Mouse (Mus musculus) CH12.LX (cell line): ENCODE measurements around the gene Rps27l. TPM values are rescaled to one million over a fixed set of nuclear protein-coding genes. Genes with fewer than 3 reads are reported as not detected.

ENCODE experiments used
- DNase-seq: peaks from one replicate; pipeline ENCODE4 v3.0.0-alpha.2; 2013; ENCODE audit errors: extremely low read depth
- H3K27ac ChIP-seq: 2 replicates; pipeline ENCODE4 v1.5.1; 2012; ENCODE audit warnings: low read depth, mild to moderate bottlenecking, control low read depth, moderate library complexity; ENCODE audit not compliant: insufficient read depth
- H3K27me3 ChIP-seq: replicated peaks from 2 replicates; pipeline ENCODE3; 2012; ENCODE audit warnings: inconsistent platforms
- H3K36me3 ChIP-seq, 2 experiments: replicated peaks in 1 of 2; 2 replicates each; pipeline versions ENCODE3 to v1.6.1; 2012; ENCODE audit warnings: inconsistent platforms in 1 of 2, low read length in 1 of 2, mild to moderate bottlenecking in 1 of 2, mixed read lengths in 1 of 2, moderate library complexity in 1 of 2; ENCODE audit not compliant: control insufficient read depth in 1 of 2, insufficient read depth in 1 of 2
- H3K4me1 ChIP-seq, 2 experiments: 2 replicates each; pipeline ENCODE4 v1.6.1; 2012; ENCODE audit warnings: inconsistent platforms in 1 of 2, moderate library complexity in 1 of 2; ENCODE audit not compliant: insufficient read depth in 2 of 2, control insufficient read depth in 1 of 2
- H3K4me2 ChIP-seq: 2 replicates; pipeline ENCODE4 v1.6.1; 2012; ENCODE audit warnings: low read depth, mild to moderate bottlenecking, control low read depth; ENCODE audit not compliant: poor library complexity, insufficient read depth, severe bottlenecking
- H3K4me3 ChIP-seq, 3 experiments: fragments of 150-350 bp in 1 of 3; sonication (generic) in 1 of 3; replicated peaks in 1 of 3; 2 replicates each; pipeline versions ENCODE3 to v1.5.1; 2011 to 2012; ENCODE audit warnings: low read depth in 2 of 3, low read length in 2 of 3, mild to moderate bottlenecking in 2 of 3, moderate library complexity in 2 of 3, control low read depth in 1 of 3, improper control_type of control experiment in 1 of 3, inconsistent platforms in 1 of 3, mixed read lengths in 1 of 3; ENCODE audit not compliant: poor library complexity in 1 of 3
- H3K79me2 ChIP-seq: replicated peaks from 2 replicates; pipeline ENCODE4 v1.6.1; 2012; ENCODE audit warnings: mild to moderate bottlenecking, moderate library complexity; ENCODE audit not compliant: control insufficient read depth, poor library complexity, insufficient read depth, severe bottlenecking; ENCODE audit errors: extremely low read depth
- H3K9ac ChIP-seq: 2 replicates; pipeline ENCODE4 v1.6.1; 2012; ENCODE audit warnings: low read depth, mild to moderate bottlenecking, control low read depth, moderate library complexity; ENCODE audit not compliant: insufficient read depth
- H3K9me3 ChIP-seq: replicated peaks from 2 replicates; pipeline ENCODE3; 2012; ENCODE audit warnings: low read length, inconsistent platforms, mixed read lengths
- EP300 ChIP-seq: IDR thresholded peaks from 2 replicates; pipeline ENCODE4 v1.6.1; 2011; ENCODE audit warnings: low read length, improper control_type of control experiment
- ETS1 ChIP-seq: conservative IDR thresholded peaks from 2 replicates; pipeline ENCODE4 v1.6.1; 2012; ENCODE audit warnings: low read depth, mild to moderate bottlenecking, inconsistent platforms, low read length, improper control_type of control experiment, moderate library complexity
- HCFC1 ChIP-seq: IDR thresholded peaks from 2 replicates; pipeline ENCODE4 v1.6.1; 2012; ENCODE audit warnings: low read depth, mild to moderate bottlenecking, inconsistent platforms, low read length, improper control_type of control experiment
- KAT2A ChIP-seq: IDR thresholded peaks from 2 replicates; pipeline ENCODE4 v1.6.1; 2012; ENCODE audit warnings: low read length, improper control_type of control experiment, inconsistent platforms; ENCODE audit not compliant: insufficient replicate concordance
- MAX ChIP-seq: IDR thresholded peaks from 2 replicates; pipeline ENCODE4 v1.6.1; 2011; ENCODE audit warnings: low read length, improper control_type of control experiment
- MAZ ChIP-seq: IDR thresholded peaks from 2 replicates; pipeline ENCODE4 v1.6.1; 2012; ENCODE audit warnings: low read depth, mild to moderate bottlenecking, inconsistent platforms, low read length, improper control_type of control experiment, moderate library complexity
- MXI1 ChIP-seq: IDR thresholded peaks from 2 replicates; pipeline ENCODE4 v1.6.1; 2011; ENCODE audit warnings: mild to moderate bottlenecking, low read depth, low read length, improper control_type of control experiment
- NELFE ChIP-seq: IDR thresholded peaks from 2 replicates; pipeline ENCODE4 v1.6.1; 2011; ENCODE audit warnings: low read depth, low read length, improper control_type of control experiment
- NRF1 ChIP-seq: IDR thresholded peaks from 2 replicates; pipeline ENCODE4 v1.6.1; 2014; ENCODE audit warnings: low read depth, mild to moderate bottlenecking, inconsistent platforms, low read length, improper control_type of control experiment, moderate library complexity
- PAX5 ChIP-seq: IDR thresholded peaks from 2 replicates; pipeline ENCODE4 v1.6.1; 2012; ENCODE audit warnings: low read length, inconsistent platforms, mixed read lengths
- POLR2A ChIP-seq: IDR thresholded peaks from 2 replicates; pipeline ENCODE4 v1.6.1; 2011; ENCODE audit warnings: low read depth, mild to moderate bottlenecking, improper control_type of control experiment, low read length
- POLR2AphosphoS2 ChIP-seq: IDR thresholded peaks from 2 replicates; pipeline ENCODE4 v1.6.1; 2011; ENCODE audit warnings: low read depth, low read length, improper control_type of control experiment
- RAD21 ChIP-seq: IDR thresholded peaks from 2 replicates; pipeline ENCODE4 v1.6.1; 2011; ENCODE audit warnings: low read depth, mild to moderate bottlenecking, low read length, improper control_type of control experiment, moderate library complexity
- SIN3A ChIP-seq: IDR thresholded peaks from 2 replicates; pipeline ENCODE4 v1.6.1; 2012; ENCODE audit warnings: low read length, improper control_type of control experiment, inconsistent platforms
- TCF12 ChIP-seq: IDR thresholded peaks from 2 replicates; pipeline ENCODE4 v1.6.1; 2014; ENCODE audit warnings: low read depth, mild to moderate bottlenecking, inconsistent platforms, low read length, improper control_type of control experiment
- USF1 ChIP-seq: IDR thresholded peaks from 2 replicates; pipeline ENCODE4 v1.6.1; 2014; ENCODE audit warnings: low read depth, mild to moderate bottlenecking, inconsistent platforms, low read length, improper control_type of control experiment
- USF2 ChIP-seq: conservative IDR thresholded peaks from 2 replicates; pipeline ENCODE4 v1.6.1; 2011; ENCODE audit warnings: low read depth, low read length, improper control_type of control experiment
- ZC3H11A ChIP-seq: IDR thresholded peaks from 2 replicates; pipeline ENCODE4 v1.6.1; 2012; ENCODE audit warnings: low read depth, mild to moderate bottlenecking, inconsistent platforms, low read length, improper control_type of control experiment
- dilution Hi-C: fragments of 300-500 bp; cut with MboI; formaldehyde crosslinking; loops from 2 replicates; pipeline ENCODE4 v1.14.3; 2020; ENCODE audit warnings: low sequenced_read_pairs; ENCODE audit not compliant: extremely low pct_unique_long_range_greater_than_20kb, extremely low pct_ligation_motif_present
- in situ Hi-C: fragments of 300-500 bp; cut with MboI; formaldehyde crosslinking; loops from 3 replicates; pipeline ENCODE4 v1.14.3; 2019; ENCODE audit warnings: low sequenced_read_pairs, low pct_ligation_motif_present, low pct_unique_long_range_greater_than_20kb, mixed read lengths
- polyA plus RNA-seq: library from polyadenylated mRNA; unstranded; fragments of >175 nt; gene quantifications from 2 replicates; pipeline ENCODE4 v1.2.1, GENCODE M21; 2012; ENCODE audit warnings: low read depth; ENCODE audit not compliant: insufficient read length
- total RNA-seq, 2 experiments: library from RNA; depleted of rRNA; stranded (reverse); fragments of 300-350 nt in 1 of 2; fragments of >200 nt in 1 of 2; gene quantifications; 2 replicates each; pipeline ENCODE4 v1.2.3; 2012 to 2014

Rps27l gene
- total and polyA plus RNA-seq, 3 experiments, result 593 to 1,755 (median 694) TPM

DNA sequence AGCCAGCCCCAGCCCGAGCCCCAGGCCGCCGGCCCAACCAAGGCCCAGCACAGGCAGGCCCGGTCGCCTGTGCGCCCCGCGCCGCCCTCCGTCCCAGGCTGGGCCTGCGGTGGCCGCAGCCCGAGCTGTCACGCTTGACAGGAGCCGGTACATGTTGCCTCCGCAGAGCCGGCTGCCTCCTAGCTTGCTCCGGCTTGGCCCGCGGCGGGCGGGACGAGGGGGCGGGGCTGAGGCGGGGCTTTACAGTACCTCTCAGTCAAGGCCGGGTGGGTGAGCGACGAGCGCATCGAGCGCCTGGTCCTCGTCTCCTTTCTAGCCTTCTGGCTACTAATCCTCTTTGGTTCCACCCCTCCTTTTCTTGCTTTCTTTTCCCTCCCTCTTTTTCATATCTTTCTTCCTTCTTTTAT is 29.4 kb downstream of the Rps27l start, which contains the start of gene Lactb:
Lactb (minus strand) TSS at position 246 of the 407 bp plus-strand sequence.
- H3K9ac ChIP-seq, result peak within 1 kb of the TSS; percentile 79
- H3K79me2 ChIP-seq, result no peaks in the 10 kb centered on the region
- in situ Hi-C loops, result loop anchor here (25.0 kb wide), 1 partner anchor 463 kb away; the partner anchor contains the start of gene Fbxl22
- peaks cover 11 to 51% of the 10 kb centered on the region in 2 experiments for H3K4me1 ChIP-seq
- H3K36me3 ChIP-seq, result peaks cover 3 to 23% of the 10 kb centered on the region in 2 experiments
- dilution Hi-C loops, result no loop called here
- TF ChIP-seq ZC3H11A, result no peak
- TF ChIP-seq NELFE, result peak; percentile 72; the same call in 1 of the 2 replicates
- TF ChIP-seq POLR2A, result peak; percentile 31; the same call in 1 of the 2 replicates
- TF ChIP-seq SIN3A, result peak; percentile 97
- TF ChIP-seq MXI1, result peak; percentile 65; the same call in 1 of the 2 replicates
- TF ChIP-seq MAZ, result peak; percentile 68; the same call in 1 of the 2 replicates
- no peak for TF ChIP-seq USF2
- TF ChIP-seq TCF12, result 0 out of 2 replicates have a peak, but pooled peaks have one; percentile 15
- TF ChIP-seq PAX5, result no peak
- TF ChIP-seq MAX, result peak; percentile 33; the same call in 1 of the 2 replicates
- no peak for TF ChIP-seq USF1
- TF ChIP-seq HCFC1, result peak; percentile 69
- 0 out of 2 replicates have a peak, but pooled peaks have one; percentile 6 for TF ChIP-seq KAT2A
- peak; percentile 87 for DNase-seq
- H3K27ac ChIP-seq, result peak within 1 kb of the TSS; percentile 87
- H3K4me2 ChIP-seq, result peak within 1 kb of the TSS; percentile 77
- H3K9me3 ChIP-seq, result no peaks in the 10 kb centered on the region
- H3K27me3 ChIP-seq, result no peaks in the 10 kb centered on the region
- H3K4me3 ChIP-seq, result peak within 1 kb of the TSS; percentile 71 to 96 (median 95)

DNA sequence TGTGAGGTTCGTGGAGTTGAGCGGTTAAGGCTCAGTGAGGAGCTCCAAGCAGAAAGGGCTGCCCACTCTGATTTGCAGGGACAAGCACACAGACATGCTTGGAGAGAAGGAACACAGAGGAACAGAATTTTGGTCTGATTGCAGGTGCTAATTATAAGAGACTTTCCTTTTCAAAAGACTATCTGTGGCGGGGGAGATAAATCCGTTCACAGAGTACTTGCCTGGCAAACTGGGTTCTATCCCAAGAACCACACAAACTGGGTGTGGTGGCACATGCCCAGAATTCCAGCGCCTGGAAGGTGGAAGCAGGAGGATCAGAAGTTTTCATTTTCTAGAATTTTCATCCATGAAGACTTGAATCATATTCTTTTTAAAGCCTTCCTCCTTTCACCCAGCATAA is 31.2 kb downstream of the Rps27l start:
- Histone ChIP-seq H3K9ac (no peak overlapping the region), H3K4me1 (peaks cover 11 to 54% of the 10 kb centered on the region in 2 experiments; a peak in 3 of 4 replicates), H3K79me2 (no peaks in the 10 kb centered on the region), H3K9me3 (no peaks in the 10 kb centered on the region), H3K4me3 (no peak overlapping the region), H3K36me3 (peaks cover 0 to 6% of the 10 kb centered on the region in 2 experiments), H3K27ac (no peak overlapping the region), H3K4me2 (no peak overlapping the region), H3K27me3 (no peaks in the 10 kb centered on the region)
- no peak for TF ChIP-seq RAD21
- TF ChIP-seq ETS1, result no peak
- no peak for TF ChIP-seq EP300
- TF ChIP-seq POLR2AphosphoS2, result no peak
- no peak for TF ChIP-seq NRF1
- in situ Hi-C loops, result loop anchor here (25.0 kb wide), 1 partner anchor 465 kb away; the partner anchor contains the start of gene Fbxl22
- no peak for DNase-seq
- dilution Hi-C loops, result no loop called here
